Mouse (Mus musculus): ENCODE results near the gene Fbxo21. TPM values are rescaled to one million over a fixed set of nuclear protein-coding genes. Genes with fewer than 3 reads are reported as not detected.
A peak's percentile ranks its signal among the peaks of the same experiment; 100 is the strongest.

The Fbxo21 gene
- polyA plus RNA-seq, 1 experiment from 2014 or later = 51.0 TPM

DNA sequence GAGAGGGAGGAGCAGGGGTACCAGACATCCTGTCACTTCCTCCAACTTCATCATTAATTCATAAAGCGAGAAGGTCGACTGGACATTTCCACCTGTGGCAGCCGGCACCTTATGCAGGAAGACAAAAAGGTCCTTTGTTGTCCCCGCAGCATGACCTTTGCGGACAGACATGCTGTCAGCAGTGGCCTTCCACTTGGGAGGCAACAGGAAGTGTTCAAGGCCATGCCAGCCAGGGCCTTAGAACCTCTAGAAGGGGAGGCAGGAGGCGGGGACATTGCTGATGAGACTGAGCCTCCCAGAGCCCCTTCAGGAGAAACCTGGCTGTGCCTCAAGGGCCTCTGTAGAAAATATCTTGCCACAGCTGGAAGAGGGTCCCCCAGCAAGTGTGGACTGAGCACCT, 57.2 kb downstream of the Fbxo21 start:
- Histone ChIP-seq H3K4me2 (no peak overlapping the region), H3K36me3 (peaks cover 5% of the 10 kb centered on the region; the same call in 1 of the 2 replicates), H3K9ac (no peak overlapping the region), H3K4me1 (peaks cover 44% of the 10 kb centered on the region), H3K27ac (replicated peaks) (peak overlapping the region; percentile 65), H3K9me3 (peaks cover 12% of the 10 kb centered on the region), H3K27me3 (replicated peaks) (peaks cover 29% of the 10 kb centered on the region), H3K4me3 (no peak overlapping the region)
- WGBS = 60% methylated on average over 6 of the region's 6 CpGs
- no peak for ATAC-seq (ENCODE audit: extremely low read depth, insufficient number of reproducible peaks, low FRiP score, low TSS enrichment)

DNA sequence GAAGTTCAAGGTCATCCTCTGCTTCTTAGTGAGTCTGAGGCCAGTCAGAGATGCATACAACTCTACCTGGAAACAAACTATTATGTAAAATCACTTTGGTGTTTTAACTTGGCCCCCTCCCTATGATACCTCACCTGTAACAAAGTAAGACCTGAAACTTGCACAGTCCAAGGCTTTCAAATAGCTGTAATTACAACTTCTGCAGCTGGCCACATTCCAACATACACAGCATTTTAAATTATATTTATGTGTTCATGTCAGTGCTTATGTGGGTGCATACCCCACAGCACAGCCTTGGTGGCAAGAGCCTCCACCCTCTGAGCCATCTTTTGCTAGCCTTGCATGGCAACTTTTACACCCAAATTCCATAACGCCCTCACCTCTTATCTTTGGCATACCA, 58.1 kb downstream of the Fbxo21 start:
- no peak overlapping the region for H3K9ac ChIP-seq
- WGBS = 83% methylated on average over 1 of the region's 1 CpGs
- H3K9me3 ChIP-seq = peaks cover 12% of the 10 kb centered on the region
- H3K27ac ChIP-seq (replicated peaks) = no peak overlapping the region
- H3K4me3 ChIP-seq = no peak overlapping the region
- H3K4me1 ChIP-seq = peaks cover 35% of the 10 kb centered on the region
- H3K27me3 ChIP-seq (replicated peaks) = peaks cover 26% of the 10 kb centered on the region
- peaks cover 5% of the 10 kb centered on the region; the same call in 1 of the 2 replicates for H3K36me3 ChIP-seq
- no peak overlapping the region for H3K4me2 ChIP-seq
- no peak for ATAC-seq (ENCODE audit: extremely low read depth, insufficient number of reproducible peaks, low FRiP score, low TSS enrichment)

DNA sequence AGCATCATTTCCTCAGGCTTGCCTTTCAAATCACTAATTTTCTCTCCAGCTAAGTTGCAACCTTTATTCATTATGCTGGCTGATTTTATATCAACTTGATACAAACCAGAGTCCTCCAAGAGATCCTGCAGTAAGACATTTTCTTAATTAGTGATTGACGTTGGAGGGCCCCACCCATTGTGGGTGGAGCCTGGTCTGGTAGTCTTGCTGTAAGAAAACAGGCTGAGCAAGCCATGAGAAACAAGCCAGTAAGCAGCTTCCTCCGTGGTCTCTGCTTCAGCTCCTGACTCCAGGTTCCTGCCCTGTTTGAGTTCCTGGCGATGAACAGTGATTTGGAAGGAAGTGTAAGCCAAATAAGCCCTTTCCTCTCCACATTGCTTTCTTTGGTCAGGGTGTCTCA, 59.3 kb downstream of the Fbxo21 start:
- peaks cover 35% of the 10 kb centered on the region for H3K4me1 ChIP-seq
- peaks cover 12% of the 10 kb centered on the region for H3K9me3 ChIP-seq
- H3K27me3 ChIP-seq (replicated peaks) = peaks cover 14% of the 10 kb centered on the region
- no peak for ATAC-seq (ENCODE audit: extremely low read depth, insufficient number of reproducible peaks, low FRiP score, low TSS enrichment)
- H3K9ac ChIP-seq = no peak overlapping the region
- H3K27ac ChIP-seq (replicated peaks) = no peak overlapping the region
- no peak overlapping the region for H3K4me2 ChIP-seq
- H3K36me3 ChIP-seq = peaks cover 5% of the 10 kb centered on the region; the same call in 1 of the 2 replicates
- H3K4me3 ChIP-seq = no peak overlapping the region
- 51% methylated on average over 3 of the region's 3 CpGs for WGBS

DNA sequence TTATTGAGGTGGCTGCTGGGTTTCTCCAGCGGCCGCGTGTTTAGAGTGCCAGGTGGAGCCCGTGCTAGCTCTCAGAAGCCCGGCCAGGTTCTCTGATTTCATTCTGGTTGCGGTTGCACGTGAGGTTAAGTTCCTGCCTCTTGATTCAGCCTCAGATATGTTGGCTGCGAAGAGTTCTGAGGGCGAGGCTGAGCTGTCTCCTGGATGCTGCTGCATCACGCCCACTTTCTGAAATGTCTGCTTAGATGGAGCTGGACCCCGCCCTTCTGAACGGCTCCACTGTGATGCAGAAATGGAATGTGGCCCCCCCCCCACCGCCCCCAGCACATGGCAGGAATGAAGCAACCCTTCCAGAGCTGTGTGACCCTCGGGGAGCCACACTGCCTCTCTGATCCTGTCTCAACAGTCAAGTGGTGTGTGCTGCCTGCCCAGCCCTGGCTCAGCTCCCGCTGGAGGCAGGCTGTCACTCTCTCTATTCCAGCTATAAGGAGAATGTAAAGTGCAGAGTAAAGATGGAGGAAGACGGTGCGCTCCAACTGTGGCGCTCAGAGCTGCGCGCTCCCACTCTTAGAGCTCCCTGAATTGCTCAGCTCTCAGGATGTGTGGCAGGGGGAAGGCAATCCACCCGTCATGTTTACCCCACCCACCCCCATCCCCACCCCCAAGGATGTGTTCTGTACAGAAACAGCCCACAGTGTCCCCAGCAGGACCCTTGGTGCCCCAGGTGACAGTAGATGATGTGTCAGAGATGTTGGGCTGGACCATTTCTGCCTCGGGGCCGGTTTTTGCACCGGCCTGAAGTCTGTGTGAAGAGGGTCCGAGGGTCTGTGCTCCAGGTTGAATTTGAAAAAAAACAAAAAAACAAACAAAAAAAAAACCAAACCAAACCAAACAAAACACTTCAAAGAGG, 60.6 kb downstream of the Fbxo21 start:
- WGBS = 34% methylated on average over 25 of the region's 25 CpGs
- Histone ChIP-seq H3K9ac (peak overlapping the region; percentile 64), H3K27ac (replicated peaks) (peak overlapping the region; percentile 59), H3K4me2 (peak overlapping the region; percentile 61), H3K36me3 (peaks cover 5% of the 10 kb centered on the region; the same call in 1 of the 2 replicates), H3K4me1 (peaks cover 27% of the 10 kb centered on the region), H3K9me3 (peaks cover 12% of the 10 kb centered on the region), H3K4me3 (peak overlapping the region; percentile 21), H3K27me3 (replicated peaks) (peaks cover 6% of the 10 kb centered on the region; the same call in 1 of the 2 replicates)
- no peak for ATAC-seq (ENCODE audit: extremely low read depth, insufficient number of reproducible peaks, low FRiP score, low TSS enrichment)

DNA sequence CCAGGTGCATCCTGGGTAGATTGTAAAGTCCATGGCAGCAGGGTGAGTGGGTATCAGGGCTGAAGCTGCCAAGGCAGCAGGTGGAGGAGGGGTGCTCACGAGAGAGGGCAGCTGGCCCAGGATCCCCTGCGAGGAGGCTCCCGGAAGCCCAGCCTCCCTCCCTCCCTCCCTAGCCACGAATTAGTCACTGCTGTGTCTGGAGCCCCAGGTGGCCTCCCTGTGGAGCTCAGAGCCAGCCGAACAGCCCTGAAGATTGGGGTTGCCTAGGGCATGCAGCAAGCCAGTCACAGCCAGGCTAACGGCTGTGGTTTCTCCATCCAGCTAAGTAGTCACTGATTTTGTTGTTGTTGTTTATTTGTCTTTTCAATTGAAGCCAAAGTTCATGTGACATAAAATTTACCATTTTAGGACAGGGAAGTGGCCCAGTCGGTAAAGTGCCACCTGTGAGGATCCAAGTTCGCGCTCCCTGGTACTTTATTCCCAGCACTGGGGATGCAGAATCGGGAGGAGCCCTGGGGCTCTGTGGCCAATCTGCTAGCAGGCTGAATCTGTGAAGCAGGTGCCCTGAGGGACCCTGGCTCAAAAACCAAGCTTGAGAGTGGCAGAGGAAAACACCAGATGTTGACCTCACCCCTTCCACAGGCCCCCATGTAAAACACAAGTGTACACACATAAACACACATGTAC, 61.4 kb downstream of the Fbxo21 start:
- Histone ChIP-seq H3K9me3 (peaks cover 12% of the 10 kb centered on the region), H3K27ac (replicated peaks) (peak overlapping the region; percentile 59), H3K4me1 (peaks cover 26% of the 10 kb centered on the region), H3K4me3 (peak overlapping the region; percentile 21), H3K9ac (peak overlapping the region; percentile 64), H3K4me2 (peak overlapping the region; percentile 61), H3K36me3 (peaks cover 5% of the 10 kb centered on the region; the same call in 1 of the 2 replicates), H3K27me3 (replicated peaks) (peaks cover 6% of the 10 kb centered on the region; the same call in 1 of the 2 replicates)
- 8% methylated on average over 10 of the region's 10 CpGs for WGBS
- ATAC-seq (ENCODE audit: extremely low read depth, insufficient number of reproducible peaks, low FRiP score, low TSS enrichment) = no peak

DNA sequence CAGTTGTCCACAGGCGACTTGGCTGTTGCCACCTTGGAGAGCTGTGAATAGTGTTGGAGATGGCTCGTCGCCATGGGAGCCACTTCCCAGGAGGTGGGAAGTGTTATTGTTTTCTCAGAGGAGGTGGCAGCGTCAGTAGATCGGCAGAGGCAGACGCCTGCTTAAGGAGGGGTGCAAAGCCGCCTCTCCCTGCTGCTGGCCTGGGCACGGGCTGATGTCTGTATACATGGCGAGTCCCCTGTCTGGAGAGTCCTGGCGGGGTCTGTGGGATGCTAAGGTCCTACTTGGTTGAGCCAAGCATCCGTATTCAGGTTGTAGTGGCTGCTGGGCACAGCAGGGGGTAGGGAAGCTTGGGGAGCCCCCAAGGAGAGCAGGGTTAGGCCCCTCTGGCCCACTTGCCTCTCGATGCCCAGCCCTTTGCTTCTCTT, 62.7 kb downstream of the Fbxo21 start:
- H3K27ac ChIP-seq (replicated peaks) = no peak overlapping the region
- no peak for ATAC-seq (ENCODE audit: extremely low read depth, insufficient number of reproducible peaks, low FRiP score, low TSS enrichment)
- H3K4me2 ChIP-seq = no peak overlapping the region
- no peak overlapping the region for H3K4me3 ChIP-seq
- H3K4me1 ChIP-seq = peaks cover 14% of the 10 kb centered on the region
- H3K9me3 ChIP-seq = peaks cover 12% of the 10 kb centered on the region
- WGBS = 20% methylated on average over 12 of the region's 12 CpGs
- H3K27me3 ChIP-seq (replicated peaks) = peaks cover 6% of the 10 kb centered on the region; the same call in 1 of the 2 replicates
- no peak overlapping the region for H3K9ac ChIP-seq
- peaks cover 5% of the 10 kb centered on the region; the same call in 1 of the 2 replicates for H3K36me3 ChIP-seq

DNA sequence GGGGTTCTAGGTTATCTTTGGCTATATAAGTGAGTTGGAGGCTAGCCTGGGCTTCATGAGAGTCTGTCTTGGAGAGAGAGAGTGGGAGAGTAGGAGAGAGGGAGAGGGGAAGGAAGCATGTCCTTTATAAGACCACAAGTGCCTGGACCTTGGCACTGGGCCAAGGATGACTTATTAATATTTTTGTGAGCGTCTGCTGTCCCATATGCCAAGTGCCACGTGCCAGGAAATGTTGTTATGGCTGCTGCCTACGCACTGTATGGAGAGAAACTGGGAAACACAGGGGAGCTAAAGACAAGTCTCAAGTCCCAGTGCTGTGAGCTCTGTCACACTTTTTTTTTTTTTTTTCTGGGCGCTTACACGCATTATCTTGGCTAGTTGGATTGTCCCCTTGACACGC, 66.1 kb downstream of the Fbxo21 start:
- peaks cover 6% of the 10 kb centered on the region; the same call in 1 of the 2 replicates for H3K27me3 ChIP-seq (replicated peaks)

DNA sequence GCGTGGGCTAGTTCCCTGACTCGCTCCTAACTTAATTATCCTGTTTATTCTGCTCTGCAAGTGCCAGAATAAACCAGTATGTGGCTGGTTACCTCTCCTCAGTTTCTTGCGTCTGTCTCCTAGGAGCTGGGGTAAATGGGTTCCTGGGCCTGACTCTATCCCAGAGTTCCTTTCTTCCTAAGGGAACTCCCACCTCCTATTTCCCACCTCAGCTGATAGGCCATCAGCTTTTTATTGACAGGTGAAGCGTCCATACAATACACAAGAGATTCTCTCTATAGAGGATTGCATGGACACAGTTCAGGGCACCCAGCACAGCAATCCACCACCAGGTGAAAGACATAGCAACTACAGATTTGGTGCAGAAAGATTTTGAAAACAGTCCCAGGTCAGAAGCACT, 67.2 kb downstream of the Fbxo21 start:
- H3K9ac ChIP-seq = no peak overlapping the region
- peaks cover 6% of the 10 kb centered on the region; the same call in 1 of the 2 replicates for H3K27me3 ChIP-seq (replicated peaks)
- H3K4me1 ChIP-seq = 0 out of 2 replicates have a peak, but pooled peaks cover 4% of the 10 kb centered on the region
- H3K27ac ChIP-seq (replicated peaks) = no peak overlapping the region
- H3K4me2 ChIP-seq = no peak overlapping the region
- no peak overlapping the region for H3K4me3 ChIP-seq
- no peaks in the 10 kb centered on the region; the same call in 1 of the 2 replicates for H3K9me3 ChIP-seq
- no peak for ATAC-seq (ENCODE audit: extremely low read depth, insufficient number of reproducible peaks, low FRiP score, low TSS enrichment)
- WGBS = 83% methylated on average over 4 of the region's 4 CpGs
- no peaks in the 10 kb centered on the region for H3K36me3 ChIP-seq

More for the DNA sequence above, 66.1 kb downstream of the Fbxo21 start:
- Histone ChIP-seq H3K4me1 (peaks cover 7% of the 10 kb centered on the region), H3K4me2 (no peak overlapping the region), H3K9ac (no peak overlapping the region), H3K27ac (replicated peaks) (no peak overlapping the region), H3K9me3 (no peaks in the 10 kb centered on the region; the same call in 1 of the 2 replicates), H3K36me3 (no peaks in the 10 kb centered on the region), H3K4me3 (no peak overlapping the region)
- WGBS = 80% methylated on average over 6 of the region's 6 CpGs
- ATAC-seq (ENCODE audit: extremely low read depth, insufficient number of reproducible peaks, low FRiP score, low TSS enrichment) = no peak

DNA sequence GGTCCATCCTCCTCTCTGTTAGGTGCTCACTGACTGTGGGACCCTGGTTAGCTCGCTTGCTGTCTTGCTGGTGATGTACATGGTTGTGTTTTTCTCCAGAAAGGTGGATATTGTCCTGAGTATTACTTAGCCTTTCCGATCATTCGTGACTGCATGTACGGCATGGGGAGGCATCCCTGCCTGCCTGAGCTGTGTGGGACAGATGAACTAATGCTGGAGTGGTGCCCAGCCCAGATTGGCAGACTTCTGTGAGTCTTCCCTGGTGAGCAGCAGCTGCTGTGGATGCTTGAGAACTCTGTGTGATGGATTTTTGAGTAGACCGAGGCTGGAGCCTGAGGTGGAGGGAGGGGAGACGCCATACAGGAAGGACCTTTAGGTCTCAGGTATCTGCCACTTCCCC, 68.4 kb downstream of the Fbxo21 start:
- H3K4me1 ChIP-seq = 0 out of 2 replicates have a peak, but pooled peaks cover 8% of the 10 kb centered on the region
- H3K27ac ChIP-seq (replicated peaks) = no peak overlapping the region
- no peaks in the 10 kb centered on the region for H3K27me3 ChIP-seq (replicated peaks)
- H3K4me2 ChIP-seq = no peak overlapping the region
- H3K9me3 ChIP-seq = no peaks in the 10 kb centered on the region; the same call in 1 of the 2 replicates
- H3K36me3 ChIP-seq = no peaks in the 10 kb centered on the region
- H3K4me3 ChIP-seq = no peak overlapping the region
- no peak overlapping the region for H3K9ac ChIP-seq
- WGBS = 85% methylated on average over 6 of the region's 6 CpGs
- ATAC-seq (ENCODE audit: extremely low read depth, insufficient number of reproducible peaks, low FRiP score, low TSS enrichment) = no peak

DNA sequence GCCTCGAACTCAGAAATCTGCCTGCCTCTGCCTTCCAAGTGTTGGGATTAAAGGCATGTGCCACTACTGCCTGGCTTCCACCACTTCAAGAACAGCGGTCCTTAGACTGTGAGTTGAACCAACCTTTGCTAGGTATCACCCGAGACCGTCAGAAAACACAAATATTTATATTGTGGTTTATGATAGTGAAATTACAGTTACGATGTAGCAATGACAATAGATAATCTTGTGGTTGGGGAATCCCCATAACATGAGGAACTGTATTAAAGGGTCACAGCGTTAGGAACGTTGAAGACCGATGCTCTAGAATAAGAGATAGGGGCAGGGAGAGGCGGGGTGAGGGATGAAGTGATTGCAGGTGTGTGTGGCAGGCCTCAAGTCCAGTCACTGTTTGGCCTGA, 68.9 kb downstream of the Fbxo21 start:
- Histone ChIP-seq H3K9me3 (no peaks in the 10 kb centered on the region; the same call in 1 of the 2 replicates), H3K4me3 (no peak overlapping the region), H3K27ac (replicated peaks) (no peak overlapping the region), H3K27me3 (replicated peaks) (no peaks in the 10 kb centered on the region), H3K4me1 (0 out of 2 replicates have a peak, but pooled peaks cover 8% of the 10 kb centered on the region), H3K9ac (no peak overlapping the region), H3K4me2 (no peak overlapping the region), H3K36me3 (no peaks in the 10 kb centered on the region)
- WGBS = 86% methylated on average over 9 of the region's 9 CpGs
- ATAC-seq (ENCODE audit: extremely low read depth, insufficient number of reproducible peaks, low FRiP score, low TSS enrichment) = no peak

DNA sequence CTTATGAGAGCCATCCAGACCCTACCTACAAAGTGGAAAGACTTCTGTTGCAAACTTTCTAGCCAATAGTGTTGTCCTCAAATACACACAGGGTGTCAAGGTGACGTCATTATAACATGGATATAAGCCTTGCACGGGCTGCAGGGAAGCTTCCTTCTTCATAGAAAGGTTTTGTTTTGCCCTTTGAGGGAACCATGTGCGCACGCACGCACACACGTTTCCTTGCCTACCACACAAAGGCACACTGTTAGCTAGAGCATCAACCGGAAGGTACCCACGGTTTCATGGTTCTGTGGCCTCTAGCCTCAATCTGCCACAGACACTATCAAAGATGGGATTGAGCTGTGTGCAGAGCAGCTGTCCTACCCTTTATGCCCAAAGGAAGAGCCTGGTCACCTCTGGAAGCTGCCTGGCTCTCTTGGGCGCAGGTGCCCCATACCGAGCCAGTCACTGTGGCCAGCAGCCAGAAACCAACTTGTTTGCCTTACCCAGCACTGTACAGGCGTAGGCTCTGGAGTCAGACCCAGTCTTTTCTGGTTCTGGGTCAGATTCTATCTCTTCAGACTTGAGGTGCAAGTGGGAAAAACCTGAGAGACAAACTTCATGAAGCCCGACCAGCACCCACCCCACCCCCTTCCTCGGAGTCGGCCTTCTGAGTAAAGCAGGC, 70.7 kb downstream of the Fbxo21 start:
- no peak for ATAC-seq (ENCODE audit: extremely low read depth, insufficient number of reproducible peaks, low FRiP score, low TSS enrichment)
- H3K4me3 ChIP-seq = no peak overlapping the region
- no peaks in the 10 kb centered on the region for H3K27me3 ChIP-seq (replicated peaks)
- no peaks in the 10 kb centered on the region for H3K9me3 ChIP-seq
- no peaks in the 10 kb centered on the region for H3K36me3 ChIP-seq
- no peak overlapping the region for H3K4me2 ChIP-seq
- H3K27ac ChIP-seq (replicated peaks) = no peak overlapping the region
- 84% methylated on average over 14 of the region's 14 CpGs for WGBS
- H3K9ac ChIP-seq = no peak overlapping the region
- peaks cover 12% of the 10 kb centered on the region for H3K4me1 ChIP-seq
